Mouse (Mus musculus) heart, embryonic 10.5 days (tissue): ENCODE results near the gene Mmab. TPM values are rescaled to one million over a fixed set of nuclear protein-coding genes. Genes with fewer than 3 reads are reported as not detected.

ENCODE experiments used
- DNase-seq: peaks from one replicate; pipeline ENCODE4 v3.0.0-alpha.2; 2017; ENCODE audit warnings: low spot score
- H3K27ac ChIP-seq: fragments of 300-500 bp; sonication (generic); 2 replicates; pipeline ENCODE4 v1.5.1; 2016; ENCODE audit warnings: mild to moderate bottlenecking
- H3K27me3 ChIP-seq: fragments of 300-500 bp; sonication (generic); 2 replicates; pipeline ENCODE4 v1.6.1; 2016; ENCODE audit warnings: mild to moderate bottlenecking; ENCODE audit not compliant: poor library complexity, insufficient read depth, severe bottlenecking
- H3K36me3 ChIP-seq: fragments of 300-500 bp; sonication (generic); 2 replicates; pipeline ENCODE4 v1.6.1; 2016; ENCODE audit warnings: mild to moderate bottlenecking, moderate library complexity
- H3K4me1 ChIP-seq: fragments of 300-500 bp; sonication (generic); 2 replicates; pipeline ENCODE4 v1.6.1; 2016; ENCODE audit warnings: mild to moderate bottlenecking
- H3K4me3 ChIP-seq: fragments of 300-500 bp; sonication (generic); 2 replicates; pipeline ENCODE4 v1.5.1; 2016; ENCODE audit warnings: mild to moderate bottlenecking, moderate library complexity
- H3K9me3 ChIP-seq: fragments of 300-500 bp; sonication (generic); 2 replicates; pipeline ENCODE4 v1.6.1; 2016; ENCODE audit warnings: mild to moderate bottlenecking, moderate library complexity
- WGBS: fragments of 180-500 bp; shearing (Covaris S2); methylation state at CpG from one replicate; pipeline ENCODE4 v1.1.7; 2016; 5-methylcytosine and 5-hydroxymethylcytosine counted together
- polyA plus RNA-seq: library from polyadenylated mRNA; unstranded; fragments of >200 nt; fragmentation: Nextera tagmentation; extraction: Ambion mirVana; gene quantifications from 2 replicates; pipeline ENCODE4 v1.2.1, GENCODE M21; 2016

The Mmab gene
- polyA plus RNA-seq, 1 experiment from 2014 or later = 28.5 TPM

DNA sequence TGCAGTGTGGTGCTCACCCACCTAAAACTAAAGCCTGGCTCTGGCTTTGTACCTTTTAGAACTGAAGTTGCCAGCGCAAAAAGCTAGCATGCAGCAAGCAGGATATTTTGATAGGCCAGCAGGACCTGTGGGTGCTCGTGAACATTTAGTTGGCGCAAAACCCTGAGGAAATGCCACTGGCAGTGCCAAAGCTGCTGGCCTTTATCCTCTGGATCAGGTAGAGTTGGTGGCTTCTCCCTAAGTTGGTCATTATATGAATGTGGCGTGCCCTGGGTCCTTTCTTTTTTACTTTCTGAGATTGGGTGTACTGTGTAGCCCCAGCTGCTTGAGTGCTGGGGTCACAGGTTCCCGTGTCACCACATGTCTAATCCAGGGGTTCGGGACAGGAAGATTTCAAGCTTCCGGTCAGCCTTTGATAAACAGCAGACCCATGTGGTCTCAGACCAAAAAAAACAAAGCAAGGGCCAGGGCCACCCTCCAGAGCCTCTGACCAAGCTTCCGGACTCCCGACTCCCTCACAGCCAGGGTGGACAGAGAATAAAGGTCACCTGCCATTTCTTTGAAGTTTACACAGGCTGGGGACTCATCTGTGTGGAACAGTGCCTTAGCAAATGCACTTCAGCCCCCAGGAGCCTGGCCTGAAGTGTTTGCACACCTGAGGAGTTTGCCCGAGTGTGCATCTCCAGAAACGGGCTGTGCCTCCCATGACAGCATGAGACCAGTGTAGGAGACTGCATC lies 22.1 kb downstream of the Mmab start:
- Histone ChIP-seq H3K9me3 (no peaks in the 10 kb centered on the region), H3K36me3 (peaks cover 44% of the 10 kb centered on the region), H3K27me3 (no peaks in the 10 kb centered on the region), H3K4me3 (no peak overlapping the region), H3K27ac (peak overlapping the region; percentile 43; the same call in 1 of the 2 replicates), H3K4me1 (peaks cover 33% of the 10 kb centered on the region)
- DNase-seq = no peak
- 59% methylated on average over 11 of the region's 11 CpGs for WGBS

- Histone ChIP-seq H3K9me3 (no peaks in the 10 kb centered on the region), H3K4me1 (peaks cover 44% of the 10 kb centered on the region), H3K36me3 (peaks cover 73% of the 10 kb centered on the region), H3K27me3 (no peaks in the 10 kb centered on the region), H3K4me3 (no peak overlapping the region), H3K27ac (no peak overlapping the region)
- DNase-seq = no peak
- 84% methylated on average over 8 of the region's 8 CpGs for WGBS
These were observed 25.3 kb downstream of the Mmab start for GRCm38 (mm10) chr5:114418541-114418940.

DNA sequence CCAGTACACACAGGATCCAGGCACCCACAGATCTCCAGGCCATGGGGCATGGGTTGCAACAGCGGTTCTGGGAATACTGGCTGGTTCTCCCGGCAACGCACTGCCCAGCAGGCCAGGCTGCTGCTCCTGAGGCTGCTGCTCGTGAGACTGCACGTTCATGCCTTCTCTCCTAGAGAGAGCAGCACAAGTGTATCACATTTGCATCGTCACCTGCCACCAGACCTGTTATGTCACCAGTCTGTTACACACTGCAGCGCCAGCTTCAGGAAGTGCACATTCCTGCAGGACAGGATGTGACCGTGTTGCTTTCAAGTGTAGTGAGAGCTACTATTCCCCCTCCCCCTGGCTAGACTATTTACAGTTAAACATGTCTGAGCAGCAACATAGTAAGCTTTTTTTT lies 27.0 kb downstream of the Mmab start:
- 78% methylated on average over 8 of the region's 8 CpGs for WGBS
- peaks cover 45% of the 10 kb centered on the region for H3K4me1 ChIP-seq
- no peaks in the 10 kb centered on the region for H3K27me3 ChIP-seq
- no peaks in the 10 kb centered on the region for H3K9me3 ChIP-seq
- H3K27ac ChIP-seq = 0 out of 2 replicates have a peak overlapping the region, but pooled peaks have one; percentile 48
- DNase-seq = no peak
- H3K36me3 ChIP-seq = peaks cover 86% of the 10 kb centered on the region
- no peak overlapping the region for H3K4me3 ChIP-seq

GRCm38 (mm10) chr5:114415606-114416005 lies 28.3 kb downstream of the Mmab start:
- H3K36me3 ChIP-seq = peaks cover 91% of the 10 kb centered on the region
- H3K4me3 ChIP-seq = no peak overlapping the region
- H3K4me1 ChIP-seq = peaks cover 39% of the 10 kb centered on the region
- 96% methylated on average over 5 of the region's 5 CpGs for WGBS
- H3K27me3 ChIP-seq = no peaks in the 10 kb centered on the region
- no peak overlapping the region for H3K27ac ChIP-seq
- DNase-seq = no peak
- H3K9me3 ChIP-seq = no peaks in the 10 kb centered on the region

- 37% methylated on average over 16 of the region's 16 CpGs for WGBS
- peak overlapping the region; percentile 56 for H3K27ac ChIP-seq
- no peak overlapping the region for H3K4me3 ChIP-seq
- DNase-seq = peak; percentile 82
- no peaks in the 10 kb centered on the region for H3K27me3 ChIP-seq
- H3K9me3 ChIP-seq = no peaks in the 10 kb centered on the region
- H3K36me3 ChIP-seq = peaks cover 91% of the 10 kb centered on the region
- H3K4me1 ChIP-seq = peaks cover 36% of the 10 kb centered on the region
These were observed 30.7 kb downstream of the Mmab start for GRCm38 (mm10) chr5:114413067-114413735.

- H3K9me3 ChIP-seq = no peaks in the 10 kb centered on the region
- H3K27me3 ChIP-seq = no peaks in the 10 kb centered on the region
- WGBS = 77% methylated on average over 23 of the region's 23 CpGs
- no peak overlapping the region for H3K4me3 ChIP-seq
- peaks cover 36% of the 10 kb centered on the region for H3K4me1 ChIP-seq
- no peak for DNase-seq
- peak overlapping the region; percentile 17; the same call in 1 of the 2 replicates for H3K27ac ChIP-seq
- H3K36me3 ChIP-seq = peaks cover 91% of the 10 kb centered on the region
These were observed 31.4 kb downstream of the Mmab start for GRCm38 (mm10) chr5:114412361-114412998.

GRCm38 (mm10) chr5:114410429-114410828 lies 33.4 kb downstream of the Mmab start:
- Histone ChIP-seq H3K27ac (no peak overlapping the region), H3K9me3 (no peaks in the 10 kb centered on the region), H3K4me3 (no peak overlapping the region), H3K36me3 (peaks cover 92% of the 10 kb centered on the region), H3K27me3 (no peaks in the 10 kb centered on the region), H3K4me1 (peaks cover 27% of the 10 kb centered on the region)
- no peak for DNase-seq
- WGBS = 89% methylated on average over 13 of the region's 13 CpGs

DNA sequence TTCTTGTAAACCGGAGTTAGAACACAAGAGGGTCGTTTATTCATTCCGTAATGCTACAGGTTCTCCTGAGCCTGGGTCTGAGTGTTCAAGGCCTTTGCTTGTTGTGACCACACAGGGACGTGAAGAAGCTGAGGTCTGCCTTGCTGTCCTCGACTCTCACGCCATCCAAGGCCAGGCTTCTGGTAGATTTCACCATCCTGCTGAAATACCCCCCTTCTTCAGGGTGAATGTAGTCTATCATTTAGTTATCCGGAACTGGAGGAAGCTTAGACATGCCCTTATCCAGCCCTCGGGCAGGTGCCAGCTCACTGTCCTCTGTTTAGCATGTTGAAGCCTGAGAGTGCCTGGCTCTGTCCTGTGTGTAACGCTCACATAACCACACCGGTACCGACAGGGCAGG lies 35.0 kb downstream of the Mmab start:
- H3K4me3 ChIP-seq = no peak overlapping the region
- WGBS = 92% methylated on average over 11 of the region's 11 CpGs
- no peak overlapping the region for H3K27ac ChIP-seq
- H3K9me3 ChIP-seq = no peaks in the 10 kb centered on the region
- H3K27me3 ChIP-seq = no peaks in the 10 kb centered on the region
- DNase-seq = no peak
- H3K4me1 ChIP-seq = peaks cover 22% of the 10 kb centered on the region
- H3K36me3 ChIP-seq = peaks cover 95% of the 10 kb centered on the region

- Histone ChIP-seq H3K27me3 (no peaks in the 10 kb centered on the region), H3K4me1 (peaks cover 11% of the 10 kb centered on the region), H3K36me3 (peaks cover 100% of the 10 kb centered on the region), H3K27ac (no peak overlapping the region), H3K4me3 (no peak overlapping the region), H3K9me3 (no peaks in the 10 kb centered on the region)
- WGBS = 82% methylated on average over 9 of the region's 9 CpGs
- no peak for DNase-seq
These were observed 36.0 kb downstream of the Mmab start for GRCm38 (mm10) chr5:114407810-114408209.

DNA sequence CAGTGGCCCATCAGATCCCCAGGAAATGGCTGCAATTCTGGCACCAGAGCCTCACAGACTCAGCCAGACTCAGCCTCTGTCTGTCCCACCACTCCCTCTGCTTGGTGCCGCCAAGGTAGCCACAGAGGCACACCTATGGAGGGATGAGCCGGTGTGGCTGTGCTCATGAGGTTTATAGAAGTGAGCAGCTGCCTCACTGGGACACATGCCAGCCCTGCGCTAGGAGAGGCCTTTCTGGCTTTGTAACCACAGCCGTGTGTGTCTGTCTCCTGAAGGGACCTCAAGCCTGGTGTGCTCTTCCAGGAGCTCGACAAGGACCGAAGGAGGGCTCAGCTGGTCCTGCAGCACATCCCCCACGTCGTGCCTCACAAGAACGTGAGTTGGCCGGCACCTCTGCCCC lies 36.6 kb downstream of the Mmab start:
- 90% methylated on average over 10 of the region's 10 CpGs for WGBS
- peaks cover 100% of the 10 kb centered on the region for H3K36me3 ChIP-seq
- no peak for DNase-seq

GRCm38 (mm10) chr5:114406592-114406991 lies 37.3 kb downstream of the Mmab start:
- no peak for DNase-seq
- H3K9me3 ChIP-seq = no peaks in the 10 kb centered on the region
- no peak overlapping the region for H3K4me3 ChIP-seq
- H3K27ac ChIP-seq = no peak overlapping the region
- H3K4me1 ChIP-seq = no peaks in the 10 kb centered on the region; the same call in 1 of the 2 replicates
- H3K36me3 ChIP-seq = peaks cover 100% of the 10 kb centered on the region
- no peaks in the 10 kb centered on the region for H3K27me3 ChIP-seq
- 88% methylated on average over 14 of the region's 14 CpGs for WGBS

More for the DNA sequence above, 36.6 kb downstream of the Mmab start:
- H3K4me1 ChIP-seq = peaks cover 6% of the 10 kb centered on the region
- no peaks in the 10 kb centered on the region for H3K27me3 ChIP-seq
- H3K4me3 ChIP-seq = no peak overlapping the region
- no peak overlapping the region for H3K27ac ChIP-seq
- H3K9me3 ChIP-seq = no peaks in the 10 kb centered on the region

- Histone ChIP-seq H3K27ac (no peak overlapping the region), H3K9me3 (no peaks in the 10 kb centered on the region), H3K4me1 (no peaks in the 10 kb centered on the region), H3K27me3 (no peaks in the 10 kb centered on the region), H3K36me3 (peaks cover 93% of the 10 kb centered on the region), H3K4me3 (no peak overlapping the region)
- 85% methylated on average over 9 of the region's 9 CpGs for WGBS
- no peak for DNase-seq
These were observed 50.7 kb downstream of the Mmab start for GRCm38 (mm10) chr5:114393169-114393568.

- no peak for DNase-seq
- Histone ChIP-seq H3K4me1 (peaks cover 14% of the 10 kb centered on the region), H3K27me3 (no peaks in the 10 kb centered on the region), H3K36me3 (peaks cover 63% of the 10 kb centered on the region), H3K27ac (no peak overlapping the region), H3K9me3 (no peaks in the 10 kb centered on the region), H3K4me3 (no peak overlapping the region)
- WGBS = 88% methylated on average over 8 of the region's 8 CpGs
These were observed 59.4 kb downstream of the Mmab start for GRCm38 (mm10) chr5:114384448-114384847.
